Mouse (Mus musculus) WW6 (cell line): ENCODE data around the gene Itprid1.

Experiments
- DNase-seq: peaks from one replicate; pipeline ENCODE4 v3.0.0-alpha.2; 2013; ENCODE audit warnings: low read depth, low spot score

Gene Itprid1

DNA sequence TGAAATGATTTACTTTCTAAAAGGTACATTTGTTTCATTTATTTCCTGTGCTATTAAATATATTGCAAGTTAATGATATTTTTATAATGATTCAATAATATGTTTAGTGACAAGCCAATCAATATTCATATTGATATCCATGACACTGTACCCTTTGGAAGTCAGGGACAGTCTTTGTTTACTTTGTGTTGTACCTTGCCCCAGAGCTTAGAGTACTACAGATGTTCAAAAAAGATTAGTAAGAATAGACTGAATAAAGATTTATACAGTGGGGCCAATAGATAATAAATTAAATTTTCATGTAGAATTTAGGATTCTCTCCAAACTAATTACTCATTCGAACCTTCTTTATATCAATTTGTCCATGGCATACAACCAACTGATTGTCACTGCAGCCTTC, 50.9 kb downstream of the Itprid1 start:
- no peak for DNase-seq

DNA sequence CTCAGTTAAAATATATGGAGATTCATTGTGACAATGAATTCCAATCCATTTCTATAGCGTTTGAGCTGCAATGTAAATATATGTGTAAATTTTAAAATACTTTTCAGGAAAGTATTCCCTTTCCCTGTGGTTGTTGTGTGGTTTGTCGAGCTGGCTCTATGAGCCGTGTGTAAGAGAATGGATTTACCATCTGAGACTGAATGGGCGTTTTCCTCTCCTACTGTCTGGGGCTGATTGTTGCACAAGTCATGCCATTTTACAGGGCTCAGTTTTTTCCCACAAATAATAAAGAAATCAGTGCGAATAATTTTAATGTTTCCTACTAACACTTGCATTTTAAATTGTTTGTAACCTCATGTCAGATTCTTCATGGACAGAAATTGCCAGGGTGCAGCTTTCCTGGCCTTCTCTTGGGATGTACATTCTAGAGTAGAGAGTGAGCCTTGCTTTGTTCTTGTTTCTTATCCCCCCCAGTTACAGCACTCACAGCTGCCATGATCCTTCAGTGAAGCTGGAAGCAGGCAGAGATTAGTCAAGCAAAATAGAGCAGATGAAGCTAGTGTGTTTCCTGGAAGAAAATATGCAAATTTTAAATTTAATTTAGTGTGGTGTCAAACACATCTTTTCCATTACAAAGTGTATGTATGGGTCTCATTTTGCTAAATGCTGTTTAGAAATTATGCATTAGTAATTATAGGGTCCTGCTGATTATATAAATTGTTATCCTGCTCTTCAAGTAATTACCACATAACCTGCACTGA, 65.1 kb downstream of the Itprid1 start:
- DNase-seq: no peak

- no peak for DNase-seq
These were observed 65.6 kb downstream of the Itprid1 start for GRCm38 (mm10) chr6:55902329-55902605.

- no peak for DNase-seq
These were observed 82.5 kb downstream of the Itprid1 start for GRCm38 (mm10) chr6:55919206-55919605.

DNA sequence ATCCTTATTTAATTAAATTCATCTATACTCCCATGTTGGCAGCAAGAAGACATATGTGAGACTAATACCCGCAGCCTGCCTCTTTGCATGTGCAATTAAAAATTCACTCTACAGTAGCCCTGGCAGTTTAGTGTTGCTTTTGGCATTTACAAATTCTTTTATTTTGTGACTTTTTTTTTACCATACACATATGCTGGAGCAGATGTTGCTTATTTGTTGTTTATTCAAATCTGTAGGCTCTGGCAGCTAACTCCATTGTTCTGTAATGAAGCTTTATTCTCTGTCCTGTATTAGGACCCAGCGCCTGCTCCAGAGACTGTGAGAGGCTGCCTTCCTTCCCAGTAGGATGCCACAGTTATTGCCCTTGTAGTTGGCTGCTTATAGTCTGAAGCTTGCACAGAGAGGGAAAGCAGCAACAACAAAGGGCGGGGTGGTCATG, 83.6 kb downstream of the Itprid1 start:
- DNase-seq: no peak

DNA sequence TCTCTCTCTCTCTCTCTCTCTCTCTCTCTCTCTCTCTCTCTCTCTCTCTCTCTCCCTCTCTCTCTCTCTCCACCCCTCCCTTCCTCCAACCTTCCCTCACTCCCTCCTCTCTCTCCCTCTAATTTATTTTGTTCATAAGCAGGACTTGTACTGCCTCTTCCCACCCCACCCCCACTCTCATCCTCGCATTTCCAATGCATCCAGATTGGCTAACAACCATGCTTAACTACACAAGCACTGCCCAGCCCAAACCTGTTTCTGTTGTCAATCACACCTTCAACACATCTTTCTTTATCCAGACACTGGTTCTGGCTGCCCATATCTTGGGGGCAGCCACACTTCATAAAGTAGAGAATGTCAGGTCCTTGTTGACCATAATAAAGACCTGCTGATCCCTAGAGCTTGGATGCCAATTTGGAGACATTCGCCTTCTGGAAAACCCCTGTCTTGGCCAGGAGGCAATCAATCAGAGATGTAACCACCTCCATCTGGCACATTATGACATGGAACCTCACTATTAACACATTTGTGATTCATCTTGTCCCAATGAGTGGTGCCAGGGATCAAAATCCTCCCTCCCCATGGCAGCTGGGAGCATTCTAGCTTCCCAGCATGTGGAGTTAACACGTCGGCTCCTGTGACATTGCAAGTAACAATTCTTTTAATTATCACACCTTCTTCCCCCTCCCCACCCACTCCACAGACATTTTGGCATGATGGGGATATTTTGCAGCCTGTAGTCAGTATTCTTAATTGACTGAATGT, 84.4 kb downstream of the Itprid1 start:
- no peak for DNase-seq

GRCm38 (mm10) chr6:55944709-55945108, 108.0 kb downstream of the Itprid1 start:
- DNase-seq: no peak

GRCm38 (mm10) chr6:55950345-55951110, 113.8 kb downstream of the Itprid1 start:
- peak; percentile 42 for DNase-seq

DNA sequence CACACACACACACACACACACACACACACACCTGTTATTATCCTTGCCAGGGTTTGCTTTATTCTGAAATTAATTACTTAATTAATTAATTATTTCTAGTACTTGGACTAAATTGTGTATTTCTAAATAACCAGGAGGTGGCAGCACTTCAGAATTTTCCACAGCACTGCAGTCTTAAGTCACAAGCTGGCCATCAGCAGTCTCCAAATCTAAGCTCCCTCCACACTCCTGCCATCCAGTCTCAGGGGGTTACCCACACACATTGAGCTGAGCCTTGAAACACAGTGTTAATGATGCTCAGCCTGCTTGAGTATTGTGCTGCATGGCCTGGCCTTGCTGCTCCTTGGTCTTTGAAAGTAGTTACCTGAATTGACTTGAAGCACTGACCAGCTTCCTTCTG, 136.3 kb downstream of the Itprid1 start:
- no peak for DNase-seq

DNA sequence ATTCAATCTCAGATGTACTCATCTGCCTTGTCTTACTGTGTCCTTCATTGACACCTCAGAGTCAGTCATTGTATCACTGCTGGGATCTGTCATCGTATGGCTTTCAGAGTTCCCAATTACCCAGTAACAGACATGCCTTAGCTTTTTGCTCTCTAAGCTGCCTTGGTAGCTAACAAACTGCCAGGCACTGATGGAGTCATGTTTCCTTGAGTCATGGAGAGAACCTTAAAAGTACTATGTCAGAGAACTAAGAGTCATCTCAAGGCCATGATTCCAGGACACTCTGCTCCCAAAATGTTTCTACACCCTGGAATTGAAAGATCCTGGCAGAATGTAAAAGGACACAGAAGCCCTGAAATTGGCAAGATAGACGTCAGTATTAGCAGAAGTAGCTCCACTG, 143.1 kb downstream of the Itprid1 start:
- DNase-seq: no peak

DNA sequence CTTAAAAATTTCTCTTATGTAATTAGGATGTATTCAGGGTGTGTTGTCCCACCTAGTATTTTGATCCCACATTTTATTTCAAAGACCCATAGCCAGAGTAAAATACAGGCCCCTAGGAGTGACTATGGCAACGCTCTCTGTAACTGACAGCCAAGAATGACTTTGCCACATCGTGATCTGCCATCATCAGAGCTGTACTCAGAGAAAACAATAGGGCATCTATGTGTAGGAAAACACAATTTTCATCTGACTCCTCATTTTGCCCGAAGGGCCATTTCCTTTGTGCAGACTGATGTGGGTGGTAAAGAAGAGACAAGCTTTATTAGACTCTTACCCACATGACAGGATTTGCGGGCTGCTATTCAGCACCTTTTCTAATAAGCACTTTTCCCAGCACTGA, 172.0 kb downstream of the Itprid1 start:
- DNase-seq: no peak

DNA sequence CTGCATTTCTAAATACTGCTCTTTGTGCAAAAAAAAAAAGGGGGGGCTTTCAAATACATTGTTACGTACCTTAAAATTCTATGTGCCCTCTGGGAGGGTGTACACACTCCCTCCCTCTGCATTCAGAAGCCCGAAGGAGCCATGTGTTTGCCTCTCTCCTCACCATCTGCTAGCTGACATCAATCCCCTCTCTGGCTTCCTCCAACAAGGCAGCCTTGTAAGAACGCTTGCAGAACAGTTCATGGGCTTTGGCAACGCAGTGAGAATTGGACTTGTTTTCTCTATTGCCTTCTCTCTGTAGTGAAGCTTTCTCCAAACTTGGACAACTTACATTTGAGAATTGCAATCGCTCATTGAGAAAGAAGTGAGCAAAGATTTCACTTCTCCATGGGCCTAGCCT, 175.7 kb downstream of the Itprid1 start:
- DNase-seq: no peak

DNA sequence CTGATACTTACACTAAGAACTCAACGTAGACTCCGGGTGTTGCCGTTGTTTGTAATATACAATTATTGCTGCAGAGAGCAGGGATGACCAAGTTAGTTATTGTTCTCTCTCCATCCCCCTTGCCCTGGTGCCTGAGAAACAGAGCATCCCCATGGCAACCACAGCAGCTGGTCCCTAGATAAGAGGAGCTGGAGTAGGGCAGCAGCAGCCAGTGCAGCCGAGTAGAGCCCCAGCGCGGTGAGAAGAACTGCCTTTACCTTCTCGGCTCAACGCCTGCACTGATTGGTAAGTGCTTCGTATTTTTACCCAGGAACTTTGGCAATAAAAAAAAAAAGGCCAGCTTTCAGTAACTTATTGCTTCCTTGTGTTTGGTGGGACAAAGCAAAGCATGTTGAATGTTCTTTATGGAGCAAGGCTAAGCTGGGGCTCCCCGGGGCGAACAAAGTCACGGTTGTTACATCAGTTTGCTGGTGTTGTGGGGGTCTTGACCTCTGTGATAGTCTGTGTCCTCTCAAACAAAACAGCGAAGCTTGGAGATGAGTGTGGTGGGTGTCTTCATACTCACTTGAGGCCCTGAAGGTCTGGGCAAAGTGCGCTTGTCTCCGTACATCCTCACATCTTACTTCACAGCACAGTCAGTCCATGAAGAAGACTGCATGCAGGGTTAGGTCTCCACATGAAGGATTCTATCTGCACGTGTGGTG, 180.7 kb downstream of the Itprid1 start, which contains the start of gene Ppp1r17:
Gene Ppp1r17 (plus strand): TSS at position 207 of the 704 bp plus-strand sequence.
- DNase-seq: no peak

DNA sequence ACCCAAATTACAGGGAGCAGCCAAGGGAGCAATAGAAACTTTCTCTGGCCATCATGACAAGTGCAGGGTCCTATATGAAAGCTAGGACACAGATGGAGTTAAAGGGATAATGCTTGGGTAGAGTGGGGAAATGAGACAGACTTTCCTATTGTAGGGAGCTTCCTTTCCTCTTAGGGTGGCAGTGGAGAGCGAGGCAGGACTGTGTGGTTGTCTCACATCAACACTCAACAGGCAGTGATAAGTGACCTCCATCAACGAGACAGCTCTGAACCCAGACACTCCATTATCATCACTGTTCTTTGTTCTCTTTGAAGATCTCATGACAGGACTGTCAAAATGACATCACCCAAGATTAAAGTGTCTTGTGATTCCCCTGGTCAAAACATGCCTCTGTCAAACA, 182.9 kb downstream of the Itprid1 start:
- no peak for DNase-seq

DNA sequence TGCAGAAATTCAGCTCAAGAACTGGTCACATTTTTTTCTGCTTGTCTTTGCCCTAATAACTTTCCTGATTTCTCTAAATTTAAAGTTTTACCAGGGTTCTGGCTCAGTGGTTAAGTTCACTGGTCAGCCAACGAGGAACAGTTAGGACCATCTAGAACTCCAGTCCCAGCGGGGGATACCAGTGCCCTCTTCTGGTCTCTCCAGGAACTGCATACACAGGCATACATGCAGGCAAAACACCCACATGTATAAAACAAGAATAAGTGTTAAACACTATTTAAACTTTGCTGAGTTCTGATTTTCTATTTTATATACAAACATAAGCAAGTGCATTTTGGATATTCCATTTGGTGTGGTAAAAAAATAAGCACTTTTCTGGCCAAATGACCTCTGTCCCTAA, 188.8 kb downstream of the Itprid1 start:
- DNase-seq: no peak

DNA sequence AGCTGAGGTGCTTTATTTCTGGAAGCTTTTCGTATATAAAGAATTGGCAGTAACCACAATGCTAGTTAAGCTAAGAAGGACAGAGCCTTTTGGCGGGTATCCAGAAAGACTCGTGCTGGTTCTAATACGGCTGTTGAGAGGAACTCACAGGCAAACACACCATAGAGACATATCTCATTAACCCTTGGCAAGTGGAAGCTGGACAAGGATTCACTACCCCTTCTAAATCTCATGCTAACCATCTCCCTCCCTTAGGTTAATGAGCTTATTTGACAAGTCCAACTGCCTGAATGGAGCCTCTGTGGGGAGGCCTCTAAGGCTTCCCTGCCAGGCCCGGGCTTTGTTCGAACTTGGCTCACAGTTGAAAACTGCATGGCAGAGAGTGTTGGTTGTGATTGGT, 190.6 kb downstream of the Itprid1 start:
- DNase-seq: no peak

GRCm38 (mm10) chr6:56027966-56028365, 191.3 kb downstream of the Itprid1 start:
- DNase-seq: no peak
